Mouse (Mus musculus): ENCODE results near the gene Unc5a. TPM values are rescaled to one million over a fixed set of nuclear protein-coding genes. Genes with fewer than 3 reads are reported as not detected.

Unc5a gene
- 1 to 10 TPM; 1.0 to 1.6 TPM for total RNA-seq (2021)

DNA sequence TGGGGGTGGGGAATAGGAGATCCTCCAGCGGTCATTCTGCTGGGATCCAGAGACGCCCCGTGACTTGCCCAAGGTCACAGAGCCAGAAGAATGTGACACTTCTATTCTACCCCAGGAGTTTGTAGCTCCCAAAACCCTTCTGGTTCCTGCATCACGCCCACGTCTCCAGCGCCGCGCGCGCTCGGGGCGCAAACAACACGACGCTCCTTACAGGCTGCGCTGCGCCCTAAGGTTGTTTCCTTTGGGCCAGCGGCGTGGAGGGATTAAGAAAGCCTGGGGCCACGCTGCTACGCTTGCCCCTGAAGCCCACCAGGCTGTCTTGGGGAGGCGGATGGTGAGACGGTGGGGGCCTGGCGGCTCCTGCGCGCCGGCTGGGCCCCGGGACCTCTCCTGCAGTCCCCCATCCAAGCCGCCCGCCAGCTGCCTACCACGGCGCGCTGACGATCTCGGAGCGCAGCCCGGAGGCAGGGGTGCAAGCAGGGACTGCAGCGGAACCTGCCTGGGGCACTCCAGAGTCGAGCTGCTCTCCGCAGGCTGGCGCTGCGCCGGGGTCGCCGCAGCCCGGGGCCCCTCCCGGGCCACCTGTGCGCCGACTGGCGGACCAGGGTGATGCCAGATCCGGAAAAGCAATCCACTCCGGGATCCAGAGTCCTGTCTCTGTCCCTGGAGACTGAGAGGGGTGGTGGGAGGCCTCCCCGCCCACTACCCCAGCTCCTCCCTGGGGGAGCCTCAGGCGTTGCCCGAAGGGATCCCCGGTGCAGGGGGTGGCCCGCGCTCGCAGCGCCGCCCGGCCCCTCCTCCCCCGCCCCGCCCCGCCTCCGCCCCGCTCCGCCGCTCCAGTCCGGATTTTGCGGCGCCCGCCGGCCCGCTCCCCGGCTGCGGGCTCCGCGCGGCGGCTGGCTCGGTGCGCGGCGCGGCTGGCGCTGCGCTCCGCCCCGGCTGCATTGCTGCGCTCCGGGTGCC lies at the start of gene Unc5a:
TSS of gene Unc5a (plus strand) at position 881 of the 963 bp plus-strand sequence.
- DNase-seq, result peak; percentile 33 to 35
- intact Hi-C loops (cut with DNase I), result loop anchor here (2.0 kb wide), 1 partner anchor 22 kb away; no protein-coding TSS in a partner anchor

DNA sequence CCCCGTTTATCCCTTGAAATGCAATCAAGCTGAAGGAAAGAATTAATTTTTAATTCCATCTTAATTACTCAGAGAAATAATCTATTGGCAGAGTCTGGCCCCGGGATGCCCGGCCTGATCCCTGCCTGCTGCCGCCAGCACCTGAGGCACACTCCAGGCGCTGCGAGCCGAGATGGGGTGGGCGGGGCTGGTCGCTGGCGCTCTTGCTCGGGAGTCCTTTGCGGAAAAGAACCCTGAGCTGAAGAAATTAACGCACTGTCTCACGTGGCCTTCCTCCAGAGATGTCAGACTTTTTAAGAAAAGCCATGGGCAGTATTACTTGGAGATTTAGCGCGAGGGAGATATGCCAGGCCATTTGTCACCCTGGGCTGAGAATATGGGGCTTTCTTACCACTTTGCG lies 37.2 kb upstream of the Unc5a start:
- no peak for DNase-seq
- intact Hi-C loops (cut with DNase I), result no loop called here

DNA sequence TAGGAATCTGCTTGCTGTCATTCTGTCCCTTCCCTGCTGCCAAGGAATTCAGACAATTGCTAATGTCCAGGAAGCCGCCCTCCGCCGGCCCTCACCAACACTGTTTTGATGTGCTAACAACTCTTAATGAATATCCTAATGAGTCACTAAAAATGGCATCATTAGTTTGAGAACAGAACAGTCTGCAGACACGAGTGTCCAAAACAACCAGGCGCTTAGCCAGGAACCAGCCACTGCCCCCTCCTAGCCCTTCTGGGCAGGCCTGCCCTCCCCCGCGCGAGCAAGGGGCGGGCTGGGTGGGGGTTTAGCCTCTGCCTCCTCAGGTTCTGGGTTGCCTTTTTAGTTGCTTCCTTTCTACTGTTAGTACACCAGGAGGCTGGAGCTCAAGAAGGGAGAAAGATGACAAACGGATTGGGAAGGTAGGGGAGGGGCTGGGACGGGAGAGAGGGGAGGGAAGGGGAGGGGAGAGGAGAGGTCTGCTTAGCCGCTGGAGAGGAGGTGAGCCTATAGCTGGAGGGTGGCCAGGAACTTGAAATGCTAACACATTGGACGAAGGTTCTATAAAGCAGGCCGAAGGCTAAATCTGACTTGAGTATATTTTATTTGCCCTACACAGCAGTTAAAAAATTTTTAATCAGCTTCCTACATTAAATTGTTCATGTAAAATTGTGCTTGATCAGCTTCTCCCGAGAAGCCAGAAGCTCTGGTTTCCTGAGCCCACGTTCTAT lies 36.2 kb upstream of the Unc5a start:
- intact Hi-C loops (cut with DNase I), result no loop called here
- no peak for DNase-seq

DNA sequence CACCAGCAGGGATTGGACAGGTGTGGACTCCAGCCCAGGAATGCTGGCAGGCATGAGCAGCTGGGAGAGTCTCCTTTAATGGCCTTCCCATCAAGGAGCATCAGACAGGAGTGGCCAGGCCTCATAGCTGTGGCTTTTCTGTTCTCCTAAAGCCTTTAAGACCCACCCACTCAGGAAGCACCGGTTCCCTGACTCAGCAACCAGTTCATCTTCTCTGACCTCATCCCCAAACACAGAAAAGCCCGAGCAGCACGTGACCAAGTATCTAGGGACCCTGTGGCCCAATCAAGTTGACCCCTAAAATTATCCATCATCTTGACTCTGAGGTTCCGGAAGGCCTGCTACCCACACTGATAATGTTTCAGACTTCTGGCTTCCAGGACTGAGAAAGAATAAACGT lies 32.6 kb upstream of the Unc5a start:
- intact Hi-C loops (cut with DNase I), result no loop called here
- no peak for DNase-seq

DNA sequence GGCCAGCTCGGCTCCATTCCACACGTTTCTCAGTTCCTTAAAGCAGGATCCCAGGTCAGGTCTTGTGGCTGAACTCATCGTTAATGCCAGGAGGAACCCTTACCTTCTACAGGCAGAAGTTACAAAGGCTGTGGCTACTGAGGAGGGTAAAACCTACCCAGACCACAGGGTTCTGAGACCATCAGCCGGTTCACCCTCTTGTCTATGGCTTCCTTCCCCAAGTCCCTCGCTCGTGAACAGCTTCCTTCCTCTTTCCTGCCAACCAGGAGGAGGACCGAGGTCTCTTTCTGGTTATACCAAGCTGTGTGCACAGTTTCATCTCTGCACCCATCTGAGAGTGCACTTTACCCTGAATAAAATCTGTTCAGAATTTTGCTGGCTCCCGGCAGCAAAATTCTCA lies 30.3 kb upstream of the Unc5a start:
- no peak for DNase-seq
- intact Hi-C loops (cut with DNase I), result no loop called here

DNA sequence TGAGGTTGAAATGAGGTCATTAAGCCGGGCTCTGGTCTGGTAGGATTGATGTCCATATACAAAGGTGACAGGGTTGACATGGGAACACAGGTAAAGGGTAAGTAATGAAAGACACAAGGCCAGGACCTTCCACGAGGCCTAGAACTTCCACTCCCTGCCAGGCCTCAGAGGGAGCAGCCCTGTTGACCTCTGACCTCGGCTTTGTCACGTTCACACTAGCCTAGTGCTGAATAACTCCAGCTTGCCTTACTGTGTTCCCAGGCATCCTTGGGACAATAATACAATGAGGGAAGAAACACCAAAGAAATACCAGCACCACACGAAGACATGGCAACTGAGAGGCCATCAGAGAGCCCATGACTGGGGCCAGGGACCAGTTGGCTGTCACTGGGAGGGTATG lies 29.5 kb upstream of the Unc5a start:
- intact Hi-C loops (cut with DNase I), result no loop called here
- DNase-seq, result no peak

GRCm38 (mm10) chr13:54921700-54922099 lies 27.5 kb upstream of the Unc5a start:
- DNase-seq, result no peak
- intact Hi-C loops (cut with DNase I), result no loop called here

GRCm38 (mm10) chr13:54923705-54924104 lies 25.5 kb upstream of the Unc5a start:
- no peak for DNase-seq
- intact Hi-C loops (cut with DNase I), result no loop called here

DNA sequence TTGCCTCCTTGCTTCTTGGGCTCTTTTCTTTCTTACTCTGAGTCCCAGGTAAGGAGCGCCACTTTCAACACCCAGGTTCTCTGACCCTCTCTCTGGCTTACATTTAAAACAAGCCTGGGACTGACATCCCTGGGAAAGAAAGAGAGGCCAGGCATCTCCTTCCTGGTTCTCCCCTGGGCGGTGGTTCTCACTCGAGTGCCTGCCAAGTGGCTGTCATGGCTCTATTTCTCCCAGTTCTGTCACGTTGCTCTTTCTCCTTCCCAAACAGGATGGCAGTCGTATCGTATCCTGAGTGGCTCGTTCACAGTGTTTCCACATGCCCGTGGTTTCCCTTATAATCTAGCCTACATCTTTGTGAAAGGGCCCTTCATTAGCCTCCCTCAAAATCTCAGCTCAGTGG lies 23.7 kb upstream of the Unc5a start:
- intact Hi-C loops (cut with DNase I), result no loop called here
- DNase-seq, result no peak

DNA sequence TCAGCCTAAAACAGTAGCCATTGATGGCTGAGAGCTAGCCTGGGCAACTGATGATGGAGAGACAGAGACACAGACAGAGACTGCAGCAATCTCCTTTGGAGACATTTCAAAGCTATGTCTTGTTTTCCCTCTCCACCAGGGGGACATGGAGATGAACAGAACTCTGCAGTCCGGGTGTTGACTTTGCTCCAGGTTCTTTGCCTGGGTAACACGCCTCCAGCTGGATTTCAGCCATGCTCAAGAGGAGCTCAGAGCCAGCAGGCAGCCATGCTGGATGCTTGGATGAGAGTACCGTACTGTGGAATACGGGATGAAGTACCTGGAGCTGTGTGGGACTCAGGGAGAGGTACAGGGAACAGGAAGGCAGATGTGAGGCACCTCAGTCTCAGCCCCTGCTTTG lies 22.6 kb upstream of the Unc5a start:
- intact Hi-C loops (cut with DNase I), result no loop called here
- peak; percentile 18 to 40 for DNase-seq

- no peak for DNase-seq
- intact Hi-C loops (cut with DNase I), result no loop called here
Observed at GRCm38 (mm10) chr13:54930123-54930522, 19.1 kb upstream of the Unc5a start.

- no peak for DNase-seq
- intact Hi-C loops (cut with DNase I), result no loop called here
Observed at GRCm38 (mm10) chr13:54934873-54935272, 14.3 kb upstream of the Unc5a start.

GRCm38 (mm10) chr13:54936173-54936572 lies 13.0 kb upstream of the Unc5a start:
- no peak for DNase-seq
- intact Hi-C loops (cut with DNase I), result no loop called here

GRCm38 (mm10) chr13:54937885-54938284 lies 11.3 kb upstream of the Unc5a start:
- intact Hi-C loops (cut with DNase I), result no loop called here
- DNase-seq, result no peak

DNA sequence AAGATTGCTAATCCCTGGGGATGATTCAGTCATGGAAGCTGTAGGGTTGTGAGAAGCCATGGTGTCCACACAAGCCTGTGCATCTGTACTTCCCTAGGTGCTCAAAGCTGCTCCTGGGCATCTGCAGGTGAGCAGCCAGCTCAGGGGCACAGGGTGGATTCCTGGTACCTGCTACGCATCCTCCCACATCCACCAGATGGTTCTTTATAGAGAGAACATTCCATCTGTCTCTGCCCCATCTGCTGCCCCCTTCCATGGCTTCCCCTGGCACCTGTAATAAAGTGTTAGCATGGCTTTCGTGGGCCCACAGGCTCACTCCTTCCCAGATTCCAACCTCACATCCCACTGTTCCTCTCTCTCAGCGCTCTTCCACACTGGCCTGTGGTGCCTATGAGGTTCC lies 10.7 kb upstream of the Unc5a start:
- intact Hi-C loops (cut with DNase I), result no loop called here
- no peak for DNase-seq

DNA sequence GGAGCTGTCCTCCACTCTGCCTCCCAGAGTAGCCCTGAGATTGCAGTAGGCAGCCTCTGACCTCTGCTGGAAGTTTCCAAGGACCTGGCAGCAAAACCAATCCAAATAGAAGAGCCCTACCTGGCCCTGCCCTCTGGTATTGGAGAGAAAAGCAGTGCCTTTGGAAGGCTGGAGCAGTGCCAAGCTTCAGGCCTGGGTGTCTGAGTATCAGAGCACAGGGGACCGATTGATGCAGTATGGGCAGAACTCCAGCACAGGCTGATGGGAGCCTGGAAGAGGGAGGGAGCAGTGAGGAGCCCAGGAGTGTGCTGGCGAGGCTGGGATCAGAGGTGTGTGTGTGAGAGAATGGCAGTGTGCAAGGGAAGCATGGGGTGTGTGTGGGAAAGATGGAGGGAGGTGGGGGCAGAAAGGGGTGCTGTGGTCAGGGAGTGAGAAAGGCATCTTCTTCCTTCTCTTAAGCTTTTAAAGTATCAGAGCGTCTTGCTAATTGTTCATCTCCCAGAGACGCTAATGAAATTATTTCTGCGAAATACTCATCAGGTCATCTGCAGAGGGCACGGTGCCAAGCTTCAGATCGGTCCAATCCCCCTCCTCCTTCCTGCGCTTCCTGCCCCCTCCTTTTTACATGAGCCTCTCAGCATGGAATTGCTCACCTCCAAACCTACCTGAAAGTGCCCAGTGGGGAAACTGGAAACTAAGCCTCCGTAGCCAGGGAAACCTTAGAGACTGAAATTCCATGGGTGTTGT lies 4.6 kb upstream of the Unc5a start:
- DNase-seq, result no peak
- intact Hi-C loops (cut with DNase I), result no loop called here

DNA sequence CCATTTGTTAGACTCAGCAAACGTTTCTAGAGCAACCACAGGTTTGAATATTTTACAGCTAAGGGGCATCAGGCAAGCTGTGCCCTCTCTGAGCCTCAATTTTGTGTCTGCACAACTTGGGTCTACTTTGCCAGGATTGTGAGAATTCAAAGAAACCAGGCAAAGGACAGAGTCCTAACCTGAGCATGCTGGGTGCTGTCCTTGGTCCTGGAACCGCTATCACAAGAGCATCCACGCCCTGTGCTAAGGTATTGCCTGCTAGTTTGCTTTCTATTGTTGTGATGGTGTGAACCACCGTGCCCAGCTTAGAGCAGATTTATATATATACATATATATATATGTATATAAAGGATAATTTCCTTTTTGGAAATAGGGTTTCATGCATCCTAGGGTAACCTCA lies 3.9 kb upstream of the Unc5a start:
- DNase-seq, result peak; percentile 37 to 50
- intact Hi-C loops (cut with DNase I), result no loop called here

DNA sequence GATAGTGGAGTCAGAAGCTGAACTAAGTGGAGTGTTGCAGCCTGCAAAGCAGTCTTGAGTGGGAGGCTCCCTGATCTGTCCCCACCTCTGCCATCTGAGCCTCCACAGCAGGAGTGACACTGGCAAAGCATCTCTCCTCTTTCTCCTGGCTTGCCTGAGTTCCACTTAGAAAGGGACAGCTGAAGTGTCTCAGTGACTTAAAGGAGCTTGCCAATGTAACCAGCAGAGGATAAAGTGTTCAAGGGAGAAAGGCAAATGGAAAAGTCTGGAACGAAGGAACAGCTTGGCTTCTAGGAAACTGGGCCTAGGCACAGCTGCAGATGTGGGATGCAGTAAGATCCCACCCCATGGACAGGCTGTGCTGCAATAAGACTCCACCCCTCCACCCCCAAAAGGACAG lies 2.8 kb upstream of the Unc5a start:
- intact Hi-C loops (cut with DNase I), result no loop called here
- DNase-seq, result no peak

GRCm38 (mm10) chr13:54949592-54949991 lies 381 bp downstream of the Unc5a start:
- peak; percentile 29 to 40 for DNase-seq
- intact Hi-C loops (cut with DNase I), result loop anchor here (2.0 kb wide), 1 partner anchor 21 kb away; no protein-coding TSS in a partner anchor

DNA sequence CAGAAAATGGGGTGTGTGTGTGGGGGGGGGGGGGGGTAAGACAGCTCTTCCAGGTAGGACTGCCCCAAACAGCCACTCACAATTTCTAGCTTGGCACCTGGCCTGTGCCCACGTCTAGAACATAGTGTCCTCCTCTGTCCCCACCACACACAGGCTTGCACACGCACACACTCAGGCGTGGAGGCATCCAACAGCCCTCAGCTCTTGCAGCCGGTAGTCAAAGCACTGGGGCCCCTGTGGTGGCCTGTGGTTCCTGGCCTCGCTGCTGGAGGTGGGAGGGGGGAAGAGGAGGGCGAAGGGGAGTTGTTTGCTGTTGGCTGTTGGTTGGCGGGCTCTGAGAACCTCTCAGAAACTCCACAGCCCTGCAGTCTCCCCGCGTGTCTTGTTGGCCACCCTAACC lies 920 bp downstream of the Unc5a start:
- no peak for DNase-seq
- intact Hi-C loops (cut with DNase I), result no loop called here

- no peak for DNase-seq
- intact Hi-C loops (cut with DNase I), result no loop called here
Observed at GRCm38 (mm10) chr13:54951166-54951565, 2.0 kb downstream of the Unc5a start.

Measured in heart, postnatal 10 days (tissue).